In genomic region chr5:103738509-103738908, GRCm38 (mm10) we compare ENCODE assay signal across 20 mouse cellular contexts. TPM values are rescaled to one million over a fixed set of nuclear protein-coding genes. Genes with fewer than 3 reads are reported as not detected.
DNase-seq lines count a peak whose midpoint lies in the region; ATAC-seq and TF ChIP-seq lines count a peak whose summit lies in the region.
"Had no signal": no experiment of that assay in that cellular context is flagged by ENCODE, and none has a peak within 500 bp of the region (broad histone marks: within the 10 kb centered on the region; RNA-seq: fewer than 3 reads in every experiment).

No protein-coding gene starts in this region.

- peaks cover 2% of the 10 kb centered on the region; the same call in 1 of the 2 replicates for H3K27me3 ChIP-seq in heart, embryonic 11.5 days (ENCODE audit: control insufficient read depth, insufficient read depth, low read length)
- no peaks in the 10 kb centered on the region for H3K27me3 ChIP-seq in Patski
- no peaks in the 10 kb centered on the region for H3K27me3 ChIP-seq in liver, embryonic 16.5 days (ENCODE audit: control insufficient read depth, insufficient read depth, low read depth, low read length)
- H3K27me3 ChIP-seq: forebrain, embryonic 13.5 days; heart, embryonic 15.5 days had no signal

- intact Hi-C loops in heart, postnatal 14 days (cut with DNase I): no loop called here

- no peak for ATAC-seq in heart, embryonic 11.5 days (replicated peaks; ENCODE audit: insufficient number of reproducible peaks, low FRiP score, low TSS enrichment)
- ATAC-seq in Patski: peak; percentile 41
- ATAC-seq in liver, embryonic 16.5 days (ENCODE audit: low read depth): no peak
- ATAC-seq: activated CD4-positive, CD25-positive, alpha-beta regulatory T cell, adult 4 months; forebrain, embryonic 13.5 days; inflammation-experienced regulatory T-cells, adult 6 months had no signal

- TF ChIP-seq CTCF in Patski (IDR thresholded peaks at IDR 0.05): no peak

- no peak for DNase-seq in heart, postnatal 14 days
- DNase-seq in Patski (ENCODE audit: low read depth, low spot score): no peak
- peak; percentile 47 to 48 for DNase-seq in kidney, postnatal 36 days
- DNase-seq in lung, postnatal 25 days (ENCODE audit: low spot score): no peak
- DNase-seq in layer of hippocampus, postnatal 36 days: no peak
- DNase-seq in lung, postnatal 36 days: no peak
- DNase-seq: adrenal gland, postnatal 14 days; B cell, adult 2 months; cerebellum, adult 8-10 months; left cerebral cortex, postnatal 4 days; lung, adult 2 months; right cerebral cortex, postnatal 14 days had no signal

- no peaks in the 10 kb centered on the region for H3K36me3 ChIP-seq in heart, embryonic 11.5 days (ENCODE audit: control insufficient read depth, insufficient read depth, low read length)
- no peaks in the 10 kb centered on the region for H3K36me3 ChIP-seq in liver, embryonic 16.5 days (ENCODE audit: control insufficient read depth, insufficient read depth)
- H3K36me3 ChIP-seq: heart, embryonic 15.5 days; hindbrain, embryonic 10.5 days; midbrain, embryonic 12.5 days had no signal

- peak overlapping the region; percentile 41 for H3K27ac ChIP-seq in heart, embryonic 11.5 days (ENCODE audit: low read depth, low read length)
- H3K27ac ChIP-seq in liver, embryonic 16.5 days (ENCODE audit: low read length): peak overlapping the region; percentile 97
- H3K27ac ChIP-seq: forebrain, embryonic 13.5 days; heart, embryonic 15.5 days; hindbrain, embryonic 10.5 days; midbrain, embryonic 12.5 days had no signal

- no peak overlapping the region; the same call in 1 of the 2 replicates for H3K4me2 ChIP-seq in heart, embryonic 11.5 days
- peak overlapping the region; percentile 72 for H3K4me2 ChIP-seq in liver, embryonic 16.5 days (ENCODE audit: low read depth, low read length)
- H3K4me2 ChIP-seq: forebrain, embryonic 13.5 days; heart, embryonic 15.5 days; midbrain, embryonic 12.5 days had no signal

- CTCF ChIA-PET in Patski (lab: Charles Lee): interaction anchor here (0.7 to 1.5 kb wide), 5 partner anchors 9 to 79 kb away, joined by 3 to 4 read pairs (median 3); no protein-coding TSS in a partner anchor

- H3K4me1 ChIP-seq in heart, embryonic 11.5 days (ENCODE audit: control insufficient read depth, insufficient read depth, low read length): no peaks in the 10 kb centered on the region
- peaks cover 74% of the 10 kb centered on the region for H3K4me1 ChIP-seq in liver, embryonic 16.5 days (ENCODE audit: control insufficient read depth, low read depth, low read length)
- H3K4me1 ChIP-seq: forebrain, embryonic 13.5 days; heart, embryonic 15.5 days; hindbrain, embryonic 10.5 days; midbrain, embryonic 12.5 days had no signal

- H3K9me3 ChIP-seq in heart, embryonic 11.5 days (replicated peaks; ENCODE audit: control insufficient read depth, low read length): no peaks in the 10 kb centered on the region
- no peaks in the 10 kb centered on the region for H3K9me3 ChIP-seq in liver, embryonic 16.5 days (replicated peaks; ENCODE audit: control insufficient read depth, low read length)
- H3K9me3 ChIP-seq: forebrain, embryonic 13.5 days; heart, embryonic 15.5 days; hindbrain, embryonic 10.5 days; midbrain, embryonic 12.5 days had no signal

- no peak overlapping the region for H3K9ac ChIP-seq in heart, embryonic 11.5 days (ENCODE audit: low read depth, low read length)
- H3K9ac ChIP-seq in liver, embryonic 16.5 days (ENCODE audit: low read depth, low read length): peak overlapping the region; percentile 64
- H3K9ac ChIP-seq: forebrain, embryonic 13.5 days; heart, embryonic 15.5 days; midbrain, embryonic 12.5 days had no signal

- POLR2A ChIA-PET in Patski (lab: Charles Lee): interaction anchor here (0.6 to 1.2 kb wide), 4 partner anchors 9 to 210 kb away, joined by 3 to 5 read pairs (median 4); no protein-coding TSS in a partner anchor

- H3K4me3 ChIP-seq in heart, embryonic 11.5 days (ENCODE audit: low read depth, low read length): no peak overlapping the region
- 0 out of 2 replicates have a peak overlapping the region, but pooled peaks have one; percentile 2 for H3K4me3 ChIP-seq in liver, embryonic 16.5 days (ENCODE audit: low read depth, low read length)
- H3K4me3 ChIP-seq: forebrain, embryonic 13.5 days; heart, embryonic 15.5 days; hindbrain, embryonic 10.5 days; midbrain, embryonic 12.5 days had no signal

- in situ Hi-C loops in Patski (cut with MboI; ENCODE audit: low pct_unique_long_range_greater_than_20kb): loop anchor here (25.0 kb wide), 1 partner anchor 674 kb away; no protein-coding TSS in a partner anchor

- WGBS in heart, embryonic 11.5 days (ENCODE audit: insufficient replicate concordance): 64% methylated on average over 5 of the region's 5 CpGs
- 33% methylated on average over 5 of the region's 5 CpGs for WGBS in liver, embryonic 16.5 days (ENCODE audit: insufficient replicate concordance)

RNA-seq across cellular contexts. Expression of gene Aff1, which starts 46.3 kb away (rescaled TPM):
- 12.1 and 13.4 TPM in 2 replicates for polyA plus RNA-seq in heart, embryonic 11.5 days (2014; fragmentation: Nextera tagmentation; extraction: Ambion mirVana)
- total RNA-seq in heart, postnatal 14 days (2021): 10 to 100 TPM; 47.4 to 53.4 TPM
- polyA plus RNA-seq in Patski (2021): 76.9 TPM
- polyA plus RNA-seq in liver, embryonic 16.5 days (2015; fragmentation: Nextera tagmentation; extraction: Ambion mirVana): 13.5 and 17.7 TPM in 2 replicates
- 10 to 100 TPM; 14.9 to 18.2 TPM for total RNA-seq in layer of hippocampus, postnatal 36 days (2021)

Comparison
In these comparisons a context has a peak if more than half of its experiments do, and no peak if none do; other contexts are left out.
1. DNase-seq: peak in kidney, postnatal 36 days (2 of 2); none in heart, postnatal 14 days (0 of 2), Patski (single experiment), lung, postnatal 25 days (single experiment), layer of hippocampus, postnatal 36 days (0 of 2) and lung, postnatal 36 days (single experiment).